In the genomic region with DNA sequence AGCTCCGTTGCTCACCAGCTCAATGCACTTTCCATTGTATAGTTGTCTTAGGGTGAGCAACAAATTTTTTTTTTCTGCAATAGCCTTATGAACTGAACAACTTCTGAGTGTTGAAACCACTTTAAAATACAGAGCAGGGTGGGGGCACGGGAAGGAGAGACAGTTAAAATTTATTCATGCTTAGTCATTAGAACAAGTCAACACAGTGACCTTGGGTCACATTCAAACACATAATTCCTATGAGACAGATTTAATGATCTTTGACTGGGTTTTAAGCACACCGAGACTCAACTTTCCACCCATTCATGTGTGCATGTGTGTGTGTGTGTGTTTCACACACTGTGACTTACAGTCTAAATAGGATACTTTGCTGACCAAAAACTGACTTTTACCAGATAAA, we compare ENCODE assay signal across 21 mouse cellular contexts.
DNase-seq lines count a peak whose midpoint lies in the region; ATAC-seq and TF ChIP-seq lines count a peak whose summit lies in the region.
"Had no signal": no experiment of that assay in that cellular context is flagged by ENCODE, and none has a peak within 500 bp of the region (broad histone marks: within the 10 kb centered on the region; RNA-seq: fewer than 3 reads in every experiment).

No protein-coding gene starts in this region.

- no peak for DNase-seq in kidney, postnatal 10 days
- DNase-seq in ES-E14 (ENCODE audit: low read depth, low spot score): no peak
- DNase-seq in adrenal gland, postnatal 10 days: peak; percentile 26
- peak; percentile 54 for DNase-seq in kidney, postnatal 0 days (ENCODE audit: low spot score)
- no peak for DNase-seq in cerebellum, postnatal 14 days
- DNase-seq in liver, embryonic 11.5 days (ENCODE audit: low spot score): no peak
- DNase-seq: cerebellum, adult 2 months; midbrain, embryonic 14.5 days; right cerebral cortex, postnatal 14 days; thymus, adult 18-20 months had no signal

- H3K4me1 ChIP-seq in kidney, embryonic 14.5 days (ENCODE audit: control insufficient read depth, insufficient read depth, low read length): no peaks in the 10 kb centered on the region
- H3K4me1 ChIP-seq in ES-E14 (ENCODE audit: control insufficient read depth in 2 of 2, insufficient read depth in 2 of 2, low read length in 2 of 2, poor library complexity in 1 of 2): peaks cover 5 to 11% of the 10 kb centered on the region in 2 experiments; a peak in 3 of 4 replicates
- H3K4me1 ChIP-seq in kidney, postnatal 0 days (replicated peaks; ENCODE audit: insufficient read depth, low read length): no peaks in the 10 kb centered on the region
- no peaks in the 10 kb centered on the region for H3K4me1 ChIP-seq in hindbrain, embryonic 13.5 days (replicated peaks)
- H3K4me1 ChIP-seq in liver, embryonic 11.5 days (replicated peaks; ENCODE audit: control insufficient read depth, insufficient read depth, low read length): no peaks in the 10 kb centered on the region
- H3K4me1 ChIP-seq: heart, embryonic 13.5 days; hindbrain, embryonic 15.5 days; intestine, embryonic 15.5 days; lung, embryonic 15.5 days; neural tube, embryonic 15.5 days; stomach, embryonic 15.5 days had no signal

- no peak for TF ChIP-seq CTCF in kidney, postnatal 0 days (IDR thresholded peaks at IDR 0.05; ENCODE audit: low read depth)

- H3K27ac ChIP-seq in kidney, embryonic 14.5 days (ENCODE audit: low read depth, low read length): no peak overlapping the region
- H3K27ac ChIP-seq in ES-E14 (ENCODE audit: insufficient read depth, low read depth, low read length, poor library complexity, severe bottlenecking): peak overlapping the region; percentile 71; the same call in 1 of the 2 replicates
- no peak overlapping the region for H3K27ac ChIP-seq in kidney, postnatal 0 days
- no peak overlapping the region for H3K27ac ChIP-seq in hindbrain, embryonic 13.5 days
- H3K27ac ChIP-seq in liver, embryonic 11.5 days (ENCODE audit: low read depth, low read length): no peak overlapping the region
- H3K27ac ChIP-seq: heart, embryonic 13.5 days; hindbrain, embryonic 15.5 days; intestine, embryonic 15.5 days; limb, embryonic 12.5 days; liver, embryonic 14.5 days; lung, embryonic 15.5 days; neural tube, embryonic 15.5 days; stomach, embryonic 15.5 days had no signal

- no peaks in the 10 kb centered on the region for H3K36me3 ChIP-seq in kidney, embryonic 14.5 days (ENCODE audit: control insufficient read depth, insufficient read depth, low read length)
- H3K36me3 ChIP-seq in ES-E14 (ENCODE audit: control insufficient read depth, insufficient read depth, low read length, poor library complexity, severe bottlenecking): no peaks in the 10 kb centered on the region; the same call in 1 of the 2 replicates
- no peaks in the 10 kb centered on the region for H3K36me3 ChIP-seq in kidney, postnatal 0 days (ENCODE audit: insufficient read depth, low read length)
- no peaks in the 10 kb centered on the region for H3K36me3 ChIP-seq in hindbrain, embryonic 13.5 days
- H3K36me3 ChIP-seq in liver, embryonic 11.5 days (ENCODE audit: control insufficient read depth, insufficient read depth, low read length): no peaks in the 10 kb centered on the region
- H3K36me3 ChIP-seq: heart, embryonic 13.5 days; hindbrain, embryonic 15.5 days; intestine, embryonic 15.5 days; limb, embryonic 12.5 days; lung, embryonic 15.5 days; neural tube, embryonic 15.5 days; stomach, embryonic 15.5 days had no signal

- 24% methylated on average over 3 of the region's 3 CpGs for WGBS in kidney, embryonic 14.5 days
- WGBS in kidney, postnatal 0 days: 24% methylated on average over 3 of the region's 3 CpGs
- 67% methylated on average over 3 of the region's 3 CpGs for WGBS in hindbrain, embryonic 13.5 days
- WGBS in liver, embryonic 11.5 days: 85% methylated on average over 3 of the region's 3 CpGs

- no peaks in the 10 kb centered on the region for H3K9me3 ChIP-seq in kidney, embryonic 14.5 days (ENCODE audit: control insufficient read depth, low read length)
- no peaks in the 10 kb centered on the region for H3K9me3 ChIP-seq in ES-E14 (ENCODE audit: control insufficient read depth, insufficient read depth, low read depth, low read length)
- no peaks in the 10 kb centered on the region for H3K9me3 ChIP-seq in kidney, postnatal 0 days (replicated peaks; ENCODE audit: low read length)
- H3K9me3 ChIP-seq in hindbrain, embryonic 13.5 days: no peaks in the 10 kb centered on the region
- H3K9me3 ChIP-seq in liver, embryonic 11.5 days (ENCODE audit: control insufficient read depth, low read length): no peaks in the 10 kb centered on the region
- H3K9me3 ChIP-seq: heart, embryonic 13.5 days; hindbrain, embryonic 15.5 days; intestine, embryonic 15.5 days; limb, embryonic 12.5 days; lung, embryonic 15.5 days; neural tube, embryonic 15.5 days; stomach, embryonic 15.5 days had no signal

- in situ Hi-C loops in ES-E14 (cut with MboI; ENCODE audit: low sequenced_read_pairs in 2 of 2, unreplicated experiment in 2 of 2): no loop called here

- no peak overlapping the region for H3K4me3 ChIP-seq in kidney, embryonic 14.5 days (ENCODE audit: low read length)
- no peak overlapping the region for H3K4me3 ChIP-seq in ES-E14 (ENCODE audit: insufficient read depth in 1 of 2, low read depth in 1 of 2, low read length in 2 of 2, poor library complexity in 1 of 2, severe bottlenecking in 1 of 2)
- H3K4me3 ChIP-seq in kidney, postnatal 0 days (replicated peaks; ENCODE audit: low read depth, low read length): no peak overlapping the region
- H3K4me3 ChIP-seq in hindbrain, embryonic 13.5 days: no peak overlapping the region
- no peak overlapping the region for H3K4me3 ChIP-seq in liver, embryonic 11.5 days (ENCODE audit: low read depth, low read length)
- H3K4me3 ChIP-seq: heart, embryonic 13.5 days; hindbrain, embryonic 15.5 days; intestine, embryonic 15.5 days; limb, embryonic 12.5 days; lung, embryonic 15.5 days; neural tube, embryonic 15.5 days; stomach, embryonic 15.5 days had no signal

- H3K9ac ChIP-seq in kidney, embryonic 14.5 days (ENCODE audit: low read depth, low read length): no peak overlapping the region
- H3K9ac ChIP-seq in ES-E14 (ENCODE audit: insufficient read depth, low read depth, low read length, poor library complexity, severe bottlenecking): no peak overlapping the region
- H3K9ac ChIP-seq in kidney, postnatal 0 days (ENCODE audit: low read depth, low read length): no peak overlapping the region
- no peak overlapping the region for H3K9ac ChIP-seq in hindbrain, embryonic 13.5 days
- H3K9ac ChIP-seq in liver, embryonic 11.5 days (ENCODE audit: low read depth, low read length): no peak overlapping the region
- H3K9ac ChIP-seq: heart, embryonic 13.5 days; hindbrain, embryonic 15.5 days; intestine, embryonic 15.5 days; limb, embryonic 12.5 days; liver, embryonic 14.5 days; lung, embryonic 15.5 days; neural tube, embryonic 15.5 days; stomach, embryonic 15.5 days had no signal

- H3K4me2 ChIP-seq in kidney, embryonic 14.5 days (replicated peaks; ENCODE audit: low read depth, low read length): no peak overlapping the region
- no peak overlapping the region for H3K4me2 ChIP-seq in kidney, postnatal 0 days (ENCODE audit: low read length)
- H3K4me2 ChIP-seq in hindbrain, embryonic 13.5 days: no peak overlapping the region
- no peak overlapping the region for H3K4me2 ChIP-seq in liver, embryonic 11.5 days
- H3K4me2 ChIP-seq: heart, embryonic 13.5 days; hindbrain, embryonic 15.5 days; intestine, embryonic 15.5 days; limb, embryonic 12.5 days; lung, embryonic 15.5 days; neural tube, embryonic 15.5 days; stomach, embryonic 15.5 days had no signal

- H3K27me3 ChIP-seq in kidney, embryonic 14.5 days (ENCODE audit: control insufficient read depth, insufficient read depth, low read length): no peaks in the 10 kb centered on the region
- H3K27me3 ChIP-seq in kidney, postnatal 0 days (ENCODE audit: insufficient read depth, low read length): no peaks in the 10 kb centered on the region
- no peaks in the 10 kb centered on the region for H3K27me3 ChIP-seq in hindbrain, embryonic 13.5 days
- H3K27me3 ChIP-seq in liver, embryonic 11.5 days (replicated peaks; ENCODE audit: control insufficient read depth, insufficient read depth, low read length): no peaks in the 10 kb centered on the region
- H3K27me3 ChIP-seq: heart, embryonic 13.5 days; hindbrain, embryonic 15.5 days; intestine, embryonic 15.5 days; limb, embryonic 12.5 days; lung, embryonic 15.5 days; neural tube, embryonic 15.5 days; stomach, embryonic 15.5 days had no signal

- peak; percentile 78 for ATAC-seq in kidney, embryonic 14.5 days (ENCODE audit: low FRiP score, low TSS enrichment)
- ATAC-seq in kidney, postnatal 0 days (replicated peaks; ENCODE audit: low FRiP score, low read depth): no peak; the same call in 1 of the 2 replicates
- ATAC-seq in hindbrain, embryonic 13.5 days (ENCODE audit: low FRiP score): no peak
- no peak for ATAC-seq in liver, embryonic 11.5 days (replicated peaks; ENCODE audit: low FRiP score)
- ATAC-seq: activated CD4-positive, CD25-positive, alpha-beta regulatory T cell, adult 4 months; intestine, embryonic 15.5 days had no signal

TF ChIP-seq in ES-E14, 5 proteins besides CTCF, POLR2A, EP300 and RAD21:
- TF ChIP-seq ZC3H11A (IDR thresholded peaks at IDR 0.05; ENCODE audit: borderline replicate concordance, low read depth, low read length) (no peak), HCFC1 (IDR thresholded peaks at IDR 0.05; ENCODE audit: borderline replicate concordance, insufficient read depth, low read length) (no peak)

Comparison
In these comparisons a context has a peak if more than half of its experiments do, and no peak if none do; other contexts are left out.
1. DNase-seq: peak in adrenal gland, postnatal 10 days (single experiment) and kidney, postnatal 0 days (single experiment); none in kidney, postnatal 10 days (single experiment), ES-E14 (single experiment), cerebellum, postnatal 14 days (0 of 2) and liver, embryonic 11.5 days (single experiment).